19 mouse cellular contexts compared by ENCODE assay signal in the genomic region with DNA sequence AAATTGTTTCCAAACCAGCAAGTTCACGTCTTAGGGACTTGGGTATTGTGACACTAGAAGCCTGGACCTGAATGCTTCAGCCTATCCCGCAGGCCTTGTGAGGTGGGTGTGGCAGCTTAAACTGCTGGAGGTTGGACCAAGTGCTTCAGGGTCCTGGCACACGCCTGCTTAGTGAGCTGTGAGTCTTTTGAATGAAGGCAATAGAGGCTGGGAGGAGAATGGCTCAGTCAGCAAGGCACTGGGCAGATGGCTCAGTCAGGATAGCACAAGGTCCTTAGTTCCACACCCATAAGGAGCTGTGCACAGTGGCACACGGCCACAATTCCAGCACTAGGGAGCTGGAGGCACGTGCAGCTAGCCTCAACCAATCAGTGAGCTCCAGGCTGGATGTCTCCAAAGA.
"Had no signal": no experiment of that assay in that cellular context is flagged by ENCODE, and none has a peak within 500 bp of the region (broad histone marks: within the 10 kb centered on the region; RNA-seq: fewer than 3 reads in every experiment).

No protein-coding gene starts in this region.

- H3K9ac ChIP-seq: liver, postnatal 0 days; lung, embryonic 15.5 days; midbrain, embryonic 13.5 days; midbrain, embryonic 15.5 days; neural tube, embryonic 12.5 days had no signal

- DNase-seq: liver, postnatal 0 days; lung, adult 2 months; lung, postnatal 14 days; lung, postnatal 36 days; right cerebral cortex, adult 18-20 months; right cerebral cortex, postnatal 25 days; right cerebral cortex, postnatal 4 days; spleen, adult 18-20 months; thymus, adult 18-20 months; thymus, postnatal 14 days; thymus, postnatal 4 days had no signal

- H3K9me3 ChIP-seq: lung, embryonic 15.5 days; megakaryocyte, embryonic 14.5 days; midbrain, embryonic 13.5 days; midbrain, embryonic 15.5 days; neural tube, embryonic 12.5 days had no signal

- H3K27me3 ChIP-seq: lung, embryonic 15.5 days; midbrain, embryonic 13.5 days; midbrain, embryonic 15.5 days; neural tube, embryonic 12.5 days had no signal

- H3K4me3 ChIP-seq: lung, embryonic 15.5 days; megakaryocyte, embryonic 14.5 days; midbrain, embryonic 13.5 days; midbrain, embryonic 15.5 days; neural tube, embryonic 12.5 days had no signal

- ATAC-seq: liver, postnatal 0 days; lung, postnatal 0 days; midbrain, embryonic 13.5 days; midbrain, embryonic 15.5 days had no signal

- H3K36me3 ChIP-seq: lung, embryonic 15.5 days; midbrain, embryonic 13.5 days; midbrain, embryonic 15.5 days; neural tube, embryonic 12.5 days had no signal

- H3K4me2 ChIP-seq: lung, embryonic 15.5 days; midbrain, embryonic 11.5 days; midbrain, embryonic 13.5 days; midbrain, embryonic 15.5 days; neural tube, embryonic 12.5 days had no signal

- H3K27ac ChIP-seq: lung, embryonic 15.5 days; macrophage; midbrain, embryonic 13.5 days; midbrain, embryonic 15.5 days; neural tube, embryonic 12.5 days had no signal
